Mouse (Mus musculus): ENCODE measurements around the gene Gpank1. TPM values are rescaled to one million over a fixed set of nuclear protein-coding genes. Genes with fewer than 3 reads are reported as not detected.

Gene Gpank1
- 14.5 TPM for polyA plus RNA-seq (2014; fragmentation: Illumina TruSeq; extraction: RNeasy Lipid Tissue Mini Kit (QIAGEN cat#74804); ENCODE audit: low read depth, low replicate concordance)

DNA sequence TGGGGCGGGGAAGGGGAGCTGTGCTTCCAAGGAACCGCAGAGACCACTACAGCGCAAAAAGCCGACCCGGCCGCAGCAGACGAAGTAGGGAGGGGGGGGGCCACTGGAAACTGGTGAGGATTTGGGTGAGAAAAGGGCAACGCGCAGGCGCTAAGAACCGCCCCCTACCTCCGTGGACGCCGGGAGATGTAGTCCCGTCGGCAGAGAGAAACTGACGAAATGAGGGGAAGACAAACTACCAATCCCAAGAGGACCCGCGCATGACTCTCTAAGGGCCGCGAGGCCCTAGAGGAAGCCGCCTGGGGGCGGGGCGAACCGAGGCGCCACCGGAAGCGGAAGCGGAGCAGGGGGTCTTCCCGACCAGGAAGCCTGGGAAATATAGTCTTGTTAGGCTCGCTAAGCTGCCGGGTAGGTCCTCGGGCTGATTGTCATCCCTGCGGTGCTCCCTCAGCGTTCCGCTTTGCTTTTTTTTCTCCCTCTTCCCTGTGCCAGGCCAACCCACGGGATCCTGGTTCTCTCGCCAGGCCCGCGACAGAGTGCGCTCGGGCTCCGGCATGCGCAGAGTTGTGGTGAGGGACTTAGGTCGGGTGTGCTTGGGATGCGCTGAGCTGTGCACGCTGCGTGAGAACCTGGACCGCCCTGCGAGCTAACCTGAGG, at the start of gene Gpank1:
Gene Gpank1 (plus strand): TSS at position 313 of the 657 bp plus-strand sequence.

GRCm38 (mm10) chr17:35076507-35077176, 44.6 kb upstream of the Gpank1 start, which contains the start of gene Ly6g6e:
Ly6g6e (plus strand) TSS chr17:35076902.

DNA sequence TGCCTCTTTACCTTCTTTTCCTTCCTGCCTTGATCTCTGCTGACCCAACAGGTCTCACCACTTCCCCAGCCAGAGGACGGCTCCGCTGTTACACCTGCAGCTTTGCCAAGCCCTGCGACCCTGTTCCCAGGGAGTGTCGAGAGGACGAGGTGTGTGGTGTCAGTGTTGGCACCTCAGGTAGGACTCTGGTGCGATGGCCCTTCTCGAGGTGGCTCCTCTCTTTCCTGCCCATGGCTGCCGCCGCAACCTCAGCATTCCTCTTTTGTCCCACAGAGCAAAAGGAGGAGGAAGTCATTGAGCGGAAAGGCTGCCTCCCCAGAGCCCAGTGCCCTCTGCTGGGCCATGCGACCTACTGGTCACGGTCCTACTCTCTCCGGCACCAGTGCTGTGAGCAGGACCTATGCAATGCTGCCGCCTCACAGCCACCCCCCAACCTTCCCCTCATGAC, 43.4 kb upstream of the Gpank1 start, which contains the start of gene Ly6g6d:
Gene Ly6g6d (minus strand): TSS at position 280 of the 448 bp plus-strand sequence.

GRCm38 (mm10) chr17:35085208-35085865, 35.9 kb upstream of the Gpank1 start, which contains the start of gene Ly6g6f:
Ly6g6f (minus strand) TSS chr17:35085610.

GRCm38 (mm10) chr17:35088825-35089644, 32.2 kb upstream of the Gpank1 start, which contains the start of gene Abhd16a:
Abhd16a (plus strand) TSS chr17:35089263.

DNA sequence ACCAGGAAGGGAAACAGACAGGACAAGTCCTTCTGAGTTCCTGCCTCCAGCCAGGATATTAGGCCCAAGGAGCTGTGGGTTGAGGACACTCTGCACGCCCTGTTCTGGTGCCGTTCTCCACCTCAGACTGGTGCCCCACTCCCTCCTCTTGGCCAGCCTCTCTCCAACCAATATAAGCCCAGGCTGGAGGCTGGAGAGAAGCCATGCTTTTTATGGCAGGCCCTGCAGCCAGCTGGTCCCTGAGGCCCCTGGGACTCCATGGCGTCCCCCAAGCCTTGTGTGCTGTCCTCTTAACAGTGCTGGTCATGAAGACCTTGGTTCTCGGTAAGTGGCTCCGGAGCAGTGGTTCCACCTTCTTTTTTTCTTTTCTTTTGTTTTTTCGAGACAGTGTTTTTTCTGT, 13.2 kb upstream of the Gpank1 start, which contains the start of gene Ly6g5c:
Gene Ly6g5c (plus strand): TSS at position 183 of the 400 bp plus-strand sequence.

GRCm38 (mm10) chr17:35115046-35116019, 5.9 kb upstream of the Gpank1 start, which contains the start of gene Ly6g5b:
Ly6g5b (minus strand) TSS chr17:35115428.

GRCm38 (mm10) chr17:35121871-35122303, 632 bp downstream of the Gpank1 start, which contains the start of gene Csnk2b:
Csnk2b (minus strand) TSS chr17:35122053.

DNA sequence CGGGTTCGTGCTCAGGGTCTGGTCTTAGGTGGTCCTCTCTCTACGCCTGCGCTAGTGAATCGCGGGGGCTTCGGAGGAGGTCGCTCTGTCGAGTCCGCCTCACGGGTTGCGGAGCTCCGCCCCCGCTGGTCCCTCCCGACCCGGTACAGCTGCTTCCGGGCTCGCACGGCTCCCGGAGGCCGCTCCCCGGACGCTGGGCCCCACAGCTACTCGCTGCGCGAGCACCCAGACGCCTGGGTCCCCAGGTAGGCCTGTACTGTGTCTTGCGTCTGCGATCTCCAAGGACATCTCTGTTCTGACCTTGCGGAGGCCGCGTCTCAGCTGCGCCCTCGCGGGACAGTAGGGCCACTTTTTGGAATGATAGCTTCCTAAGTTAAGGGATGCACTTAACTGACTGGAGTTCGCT, 5.0 kb downstream of the Gpank1 start, which contains the start of gene D17H6S53E:
Gene D17H6S53E (plus strand): TSS at position 168 of the 406 bp plus-strand sequence.

DNA sequence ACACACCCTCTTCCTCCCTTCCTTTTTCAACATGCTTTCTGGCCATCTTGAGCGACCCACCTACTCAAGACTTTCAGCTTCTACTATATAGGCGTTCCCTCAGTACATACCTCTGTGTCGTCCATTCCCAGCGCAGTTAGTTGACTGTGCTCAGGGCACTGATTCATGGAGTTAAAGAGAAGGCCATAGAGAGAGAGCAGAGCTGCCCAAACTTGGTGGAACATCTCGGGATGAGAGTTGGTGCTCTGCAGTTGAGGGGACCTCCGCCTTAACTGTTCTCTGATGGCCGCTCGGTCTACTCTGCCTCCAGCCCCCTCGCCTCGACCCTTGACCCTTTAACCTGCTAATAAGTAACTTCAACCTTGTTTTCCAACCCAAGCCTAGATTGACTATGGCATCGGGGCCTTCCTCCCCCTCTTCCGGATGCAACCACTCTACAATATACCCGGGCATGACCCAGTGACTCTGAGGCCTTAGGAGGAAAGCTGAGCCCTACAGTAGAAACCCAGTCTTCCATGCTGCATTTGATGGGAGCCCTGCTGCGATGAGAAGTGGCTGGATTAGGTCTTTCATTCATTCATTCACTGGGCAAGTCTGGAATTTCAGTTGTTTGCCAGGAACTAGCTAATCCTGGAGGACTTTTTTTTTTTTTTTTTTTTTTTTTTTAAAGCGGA, 10.4 kb downstream of the Gpank1 start, which contains the start of gene Apom:
Gene Apom (minus strand): TSS at position 551 of the 674 bp plus-strand sequence.

GRCm38 (mm10) chr17:35134801-35135590, 13.7 kb downstream of the Gpank1 start, which contains the start of gene Bag6:
Bag6 (plus strand) TSS chr17:35135178.

GRCm38 (mm10) chr17:35164568-35165450, 43.6 kb downstream of the Gpank1 start, which contains the start of gene Prrc2a:
Prrc2a (minus strand) TSS chr17:35164897.

Other genes starting within 250 kb of the Gpank1 start
- gene Zbtb12, start 242.0 kb upstream of the Gpank1 start, polyA plus RNA-seq (2014; fragmentation: Illumina TruSeq; extraction: RNeasy Lipid Tissue Mini Kit (QIAGEN cat#74804); ENCODE audit: low read depth, low replicate concordance), result 14.4 TPM
- gene Gm20547, start 239.4 kb upstream of the Gpank1 start, polyA plus RNA-seq (2014; fragmentation: Illumina TruSeq; extraction: RNeasy Lipid Tissue Mini Kit (QIAGEN cat#74804); ENCODE audit: low read depth, low replicate concordance), result not detected
- gene C2, start 223.2 kb upstream of the Gpank1 start, polyA plus RNA-seq (2014; fragmentation: Illumina TruSeq; extraction: RNeasy Lipid Tissue Mini Kit (QIAGEN cat#74804); ENCODE audit: low read depth, low replicate concordance), result 104 TPM
- gene Ehmt2, start 223.0 kb upstream of the Gpank1 start, polyA plus RNA-seq (2014; fragmentation: Illumina TruSeq; extraction: RNeasy Lipid Tissue Mini Kit (QIAGEN cat#74804); ENCODE audit: low read depth, low replicate concordance), result 113 TPM
- 39.3 TPM for gene Slc44a4, start 207.0 kb upstream of the Gpank1 start, polyA plus RNA-seq (2014; fragmentation: Illumina TruSeq; extraction: RNeasy Lipid Tissue Mini Kit (QIAGEN cat#74804); ENCODE audit: low read depth, low replicate concordance)
- gene Neu1, start 190.2 kb upstream of the Gpank1 start, polyA plus RNA-seq (2014; fragmentation: Illumina TruSeq; extraction: RNeasy Lipid Tissue Mini Kit (QIAGEN cat#74804); ENCODE audit: low read depth, low replicate concordance), result 81.9 TPM
- gene Hspa1b, start 162.2 kb upstream of the Gpank1 start, polyA plus RNA-seq (2014; fragmentation: Illumina TruSeq; extraction: RNeasy Lipid Tissue Mini Kit (QIAGEN cat#74804); ENCODE audit: low read depth, low replicate concordance), result 47.9 TPM
- not detected for gene Gm20481, start 151.5 kb upstream of the Gpank1 start, polyA plus RNA-seq (2014; fragmentation: Illumina TruSeq; extraction: RNeasy Lipid Tissue Mini Kit (QIAGEN cat#74804); ENCODE audit: low read depth, low replicate concordance)
- 24.3 TPM for gene Hspa1a, start 149.3 kb upstream of the Gpank1 start, polyA plus RNA-seq (2014; fragmentation: Illumina TruSeq; extraction: RNeasy Lipid Tissue Mini Kit (QIAGEN cat#74804); ENCODE audit: low read depth, low replicate concordance)
- 12.0 TPM for gene Hspa1l, start 148.8 kb upstream of the Gpank1 start, polyA plus RNA-seq (2014; fragmentation: Illumina TruSeq; extraction: RNeasy Lipid Tissue Mini Kit (QIAGEN cat#74804); ENCODE audit: low read depth, low replicate concordance)
- 23.4 TPM for gene Lsm2, start 139.6 kb upstream of the Gpank1 start, polyA plus RNA-seq (2014; fragmentation: Illumina TruSeq; extraction: RNeasy Lipid Tissue Mini Kit (QIAGEN cat#74804); ENCODE audit: low read depth, low replicate concordance)
- gene Vars, start 120.5 kb upstream of the Gpank1 start, polyA plus RNA-seq (2014; fragmentation: Illumina TruSeq; extraction: RNeasy Lipid Tissue Mini Kit (QIAGEN cat#74804); ENCODE audit: low read depth, low replicate concordance), result 62.8 TPM
- 0.96 TPM for gene Vwa7, start 104.9 kb upstream of the Gpank1 start, polyA plus RNA-seq (2014; fragmentation: Illumina TruSeq; extraction: RNeasy Lipid Tissue Mini Kit (QIAGEN cat#74804); ENCODE audit: low read depth, low replicate concordance)
- 2.9 TPM for gene Sapcd1, start 93.4 kb upstream of the Gpank1 start, polyA plus RNA-seq (2014; fragmentation: Illumina TruSeq; extraction: RNeasy Lipid Tissue Mini Kit (QIAGEN cat#74804); ENCODE audit: low read depth, low replicate concordance)
- gene Msh5, start 74.7 kb upstream of the Gpank1 start, polyA plus RNA-seq (2014; fragmentation: Illumina TruSeq; extraction: RNeasy Lipid Tissue Mini Kit (QIAGEN cat#74804); ENCODE audit: low read depth, low replicate concordance), result 4.2 TPM
- 127 TPM for gene Clic1, start 71.5 kb upstream of the Gpank1 start, polyA plus RNA-seq (2014; fragmentation: Illumina TruSeq; extraction: RNeasy Lipid Tissue Mini Kit (QIAGEN cat#74804); ENCODE audit: low read depth, low replicate concordance)
- 43.7 TPM for gene Ddah2, start 62.4 kb upstream of the Gpank1 start, polyA plus RNA-seq (2014; fragmentation: Illumina TruSeq; extraction: RNeasy Lipid Tissue Mini Kit (QIAGEN cat#74804); ENCODE audit: low read depth, low replicate concordance)
- gene Ly6g6c, start 56.1 kb upstream of the Gpank1 start, polyA plus RNA-seq (2014; fragmentation: Illumina TruSeq; extraction: RNeasy Lipid Tissue Mini Kit (QIAGEN cat#74804); ENCODE audit: low read depth, low replicate concordance), result 2.2 TPM
- 2.4 TPM for gene Mpig6b, start 55.3 kb upstream of the Gpank1 start, polyA plus RNA-seq (2014; fragmentation: Illumina TruSeq; extraction: RNeasy Lipid Tissue Mini Kit (QIAGEN cat#74804); ENCODE audit: low read depth, low replicate concordance)
- 8.2 TPM for gene Ly6g6e, start 44.6 kb upstream of the Gpank1 start, polyA plus RNA-seq (2014; fragmentation: Illumina TruSeq; extraction: RNeasy Lipid Tissue Mini Kit (QIAGEN cat#74804); ENCODE audit: low read depth, low replicate concordance)
- 14.6 TPM for gene Ly6g6d, start 43.4 kb upstream of the Gpank1 start, polyA plus RNA-seq (2014; fragmentation: Illumina TruSeq; extraction: RNeasy Lipid Tissue Mini Kit (QIAGEN cat#74804); ENCODE audit: low read depth, low replicate concordance)
- not detected for gene Ly6g6f, start 35.8 kb upstream of the Gpank1 start, polyA plus RNA-seq (2014; fragmentation: Illumina TruSeq; extraction: RNeasy Lipid Tissue Mini Kit (QIAGEN cat#74804); ENCODE audit: low read depth, low replicate concordance)
- 106 TPM for gene Abhd16a, start 32.2 kb upstream of the Gpank1 start, polyA plus RNA-seq (2014; fragmentation: Illumina TruSeq; extraction: RNeasy Lipid Tissue Mini Kit (QIAGEN cat#74804); ENCODE audit: low read depth, low replicate concordance)
- gene Ly6g5c, start 13.2 kb upstream of the Gpank1 start, polyA plus RNA-seq (2014; fragmentation: Illumina TruSeq; extraction: RNeasy Lipid Tissue Mini Kit (QIAGEN cat#74804); ENCODE audit: low read depth, low replicate concordance), result 1,353 TPM
- gene Ly6g5b, start 6.0 kb upstream of the Gpank1 start, polyA plus RNA-seq (2014; fragmentation: Illumina TruSeq; extraction: RNeasy Lipid Tissue Mini Kit (QIAGEN cat#74804); ENCODE audit: low read depth, low replicate concordance), result 1,252 TPM
- gene Csnk2b, start 598 bp downstream of the Gpank1 start, polyA plus RNA-seq (2014; fragmentation: Illumina TruSeq; extraction: RNeasy Lipid Tissue Mini Kit (QIAGEN cat#74804); ENCODE audit: low read depth, low replicate concordance), result 234 TPM
- gene D17H6S53E, start 4.9 kb downstream of the Gpank1 start, polyA plus RNA-seq (2014; fragmentation: Illumina TruSeq; extraction: RNeasy Lipid Tissue Mini Kit (QIAGEN cat#74804); ENCODE audit: low read depth, low replicate concordance), result 15.2 TPM
- not detected for gene Apom, start 10.6 kb downstream of the Gpank1 start, polyA plus RNA-seq (2014; fragmentation: Illumina TruSeq; extraction: RNeasy Lipid Tissue Mini Kit (QIAGEN cat#74804); ENCODE audit: low read depth, low replicate concordance)
- 130 TPM for gene Bag6, start 13.7 kb downstream of the Gpank1 start, polyA plus RNA-seq (2014; fragmentation: Illumina TruSeq; extraction: RNeasy Lipid Tissue Mini Kit (QIAGEN cat#74804); ENCODE audit: low read depth, low replicate concordance)
- gene Prrc2a, start 43.4 kb downstream of the Gpank1 start, polyA plus RNA-seq (2014; fragmentation: Illumina TruSeq; extraction: RNeasy Lipid Tissue Mini Kit (QIAGEN cat#74804); ENCODE audit: low read depth, low replicate concordance), result 229 TPM
- 21.1 TPM for gene Aif1, start 54.6 kb downstream of the Gpank1 start, polyA plus RNA-seq (2014; fragmentation: Illumina TruSeq; extraction: RNeasy Lipid Tissue Mini Kit (QIAGEN cat#74804); ENCODE audit: low read depth, low replicate concordance)
- gene Lst1, start 67.0 kb downstream of the Gpank1 start, polyA plus RNA-seq (2014; fragmentation: Illumina TruSeq; extraction: RNeasy Lipid Tissue Mini Kit (QIAGEN cat#74804); ENCODE audit: low read depth, low replicate concordance), result 11.5 TPM
- 1.9 TPM for gene Ltb, start 73.0 kb downstream of the Gpank1 start, polyA plus RNA-seq (2014; fragmentation: Illumina TruSeq; extraction: RNeasy Lipid Tissue Mini Kit (QIAGEN cat#74804); ENCODE audit: low read depth, low replicate concordance)
- gene Tnf, start 80.6 kb downstream of the Gpank1 start, polyA plus RNA-seq (2014; fragmentation: Illumina TruSeq; extraction: RNeasy Lipid Tissue Mini Kit (QIAGEN cat#74804); ENCODE audit: low read depth, low replicate concordance), result 0.61 TPM
- not detected for gene Lta, start 83.9 kb downstream of the Gpank1 start, polyA plus RNA-seq (2014; fragmentation: Illumina TruSeq; extraction: RNeasy Lipid Tissue Mini Kit (QIAGEN cat#74804); ENCODE audit: low read depth, low replicate concordance)
- 1.2 TPM for gene Gm16181, start 99.4 kb downstream of the Gpank1 start, polyA plus RNA-seq (2014; fragmentation: Illumina TruSeq; extraction: RNeasy Lipid Tissue Mini Kit (QIAGEN cat#74804); ENCODE audit: low read depth, low replicate concordance)
- gene Atp6v1g2, start 112.2 kb downstream of the Gpank1 start, polyA plus RNA-seq (2014; fragmentation: Illumina TruSeq; extraction: RNeasy Lipid Tissue Mini Kit (QIAGEN cat#74804); ENCODE audit: low read depth, low replicate concordance), result 22.6 TPM
- gene Nfkbil1, start 114.3 kb downstream of the Gpank1 start, polyA plus RNA-seq (2014; fragmentation: Illumina TruSeq; extraction: RNeasy Lipid Tissue Mini Kit (QIAGEN cat#74804); ENCODE audit: low read depth, low replicate concordance), result 16.9 TPM
- gene Ddx39b, start 120.3 kb downstream of the Gpank1 start, polyA plus RNA-seq (2014; fragmentation: Illumina TruSeq; extraction: RNeasy Lipid Tissue Mini Kit (QIAGEN cat#74804); ENCODE audit: low read depth, low replicate concordance), result 177 TPM
- gene H2-D1, start 141.3 kb downstream of the Gpank1 start, polyA plus RNA-seq (2014; fragmentation: Illumina TruSeq; extraction: RNeasy Lipid Tissue Mini Kit (QIAGEN cat#74804); ENCODE audit: low read depth, low replicate concordance), result 739 TPM
- not detected for gene H2-Q1, start 198.9 kb downstream of the Gpank1 start, polyA plus RNA-seq (2014; fragmentation: Illumina TruSeq; extraction: RNeasy Lipid Tissue Mini Kit (QIAGEN cat#74804); ENCODE audit: low read depth, low replicate concordance)
- 3.6 TPM for gene H2-Q2, start 220.8 kb downstream of the Gpank1 start, polyA plus RNA-seq (2014; fragmentation: Illumina TruSeq; extraction: RNeasy Lipid Tissue Mini Kit (QIAGEN cat#74804); ENCODE audit: low read depth, low replicate concordance)